Mouse (Mus musculus) midbrain, embryonic 15.5 days (tissue): ENCODE measurements at regions not wholly inside any gene's neighbourhood (a gene's known extent, or its start where the extent isn't known, plus 50 kb on each side); places are given as distances from the start of the nearest gene placed in this dataset.

Experiments used
- ATAC-seq: fragments of 200-750 bp; cut with Nextera tagmentation; replicated peaks from 2 replicates; pipeline ENCODE4 v1.8.0; 2017; ENCODE audit warnings: moderate TSS enrichment
- H3K27ac ChIP-seq: fragments of 300-500 bp; sonication (generic); 2 replicates; pipeline ENCODE4 v1.5.1; 2015; ENCODE audit warnings: mild to moderate bottlenecking, inconsistent platforms
- H3K27me3 ChIP-seq: fragments of 300-500 bp; sonication (generic); replicated peaks from 2 replicates; pipeline ENCODE4 v1.6.1; 2015; ENCODE audit warnings: inconsistent platforms
- H3K36me3 ChIP-seq: fragments of 300-500 bp; sonication (generic); replicated peaks from 2 replicates; pipeline ENCODE4 v1.6.1; 2015; ENCODE audit warnings: inconsistent platforms
- H3K4me1 ChIP-seq: fragments of 300-500 bp; sonication (generic); 2 replicates; pipeline ENCODE4 v1.6.1; 2015; ENCODE audit warnings: inconsistent platforms
- H3K4me2 ChIP-seq: fragments of 300-500 bp; sonication (generic); 2 replicates; pipeline ENCODE4 v1.6.1; 2015; ENCODE audit warnings: inconsistent platforms, mild to moderate bottlenecking, moderate library complexity
- H3K4me3 ChIP-seq: fragments of 300-500 bp; sonication (generic); 2 replicates; pipeline ENCODE4 v1.5.1; 2015; ENCODE audit warnings: mild to moderate bottlenecking, inconsistent platforms
- H3K9ac ChIP-seq: fragments of 300-500 bp; sonication (generic); 2 replicates; pipeline ENCODE4 v1.6.1; 2015; ENCODE audit warnings: mild to moderate bottlenecking, inconsistent platforms
- H3K9me3 ChIP-seq: fragments of 300-500 bp; sonication (generic); 2 replicates; pipeline ENCODE4 v1.6.1; 2016; ENCODE audit warnings: inconsistent platforms
- WGBS: fragments of 180-500 bp; shearing (Covaris S2); methylation state at CpG from one replicate; pipeline ENCODE4 v1.1.7; 2015; ENCODE audit warnings: mixed read lengths; 5-methylcytosine and 5-hydroxymethylcytosine counted together

DNA sequence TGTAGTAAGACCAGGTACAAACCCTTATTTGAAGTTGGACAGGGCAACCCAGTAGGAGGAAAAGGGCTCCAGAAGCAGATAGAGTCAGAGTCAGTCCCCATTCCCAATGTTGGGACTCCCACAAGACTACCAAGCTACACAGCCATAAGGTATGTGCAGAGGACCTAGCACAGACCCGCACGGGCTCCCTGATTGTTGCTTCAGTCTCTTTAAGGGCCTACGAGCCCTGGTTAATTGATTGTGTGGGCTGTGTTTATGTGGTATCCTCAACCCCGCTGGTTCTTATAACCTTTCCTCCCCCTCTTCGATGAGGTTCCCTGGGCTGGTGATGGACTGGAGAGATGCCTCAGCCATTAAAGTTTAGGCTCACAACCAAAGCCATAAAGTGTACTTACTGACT lies 431.6 kb downstream of the 9330182O14Rik start:
- Histone ChIP-seq H3K27me3 (no peaks in the 10 kb centered on the region), H3K36me3 (no peaks in the 10 kb centered on the region), H3K4me3 (no peak overlapping the region), H3K9ac (no peak overlapping the region), H3K4me1 (peaks cover 4% of the 10 kb centered on the region; the same call in 1 of the 2 replicates), H3K9me3 (no peaks in the 10 kb centered on the region), H3K27ac (no peak overlapping the region), H3K4me2 (no peak overlapping the region)
- ATAC-seq = no peak
- 80% methylated on average over 5 of the region's 5 CpGs for WGBS

DNA sequence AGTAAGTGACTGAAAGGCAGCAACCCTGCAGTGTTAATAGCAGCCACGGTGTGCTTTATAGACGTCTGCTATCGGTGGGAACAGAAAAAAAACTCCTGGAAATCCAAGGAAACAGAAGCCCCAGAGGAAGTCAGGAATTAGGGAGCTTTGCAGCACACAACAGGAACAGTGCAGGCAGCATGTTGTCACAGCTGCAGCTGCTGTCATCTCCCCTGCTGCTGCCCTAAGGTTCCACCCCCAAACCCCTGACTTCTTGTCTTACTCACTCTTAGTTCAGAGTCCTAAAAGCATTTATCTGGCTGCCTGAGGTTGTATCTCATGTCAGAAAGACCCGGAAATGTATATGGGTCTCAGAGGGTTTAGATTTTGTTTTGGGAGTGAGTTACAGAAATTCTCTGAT lies 432.3 kb downstream of the 9330182O14Rik start:
- no peak for ATAC-seq
- H3K4me3 ChIP-seq = no peak overlapping the region
- H3K27me3 ChIP-seq = no peaks in the 10 kb centered on the region
- peaks cover 4% of the 10 kb centered on the region; the same call in 1 of the 2 replicates for H3K4me1 ChIP-seq
- no peak overlapping the region for H3K9ac ChIP-seq
- no peaks in the 10 kb centered on the region for H3K9me3 ChIP-seq
- whole genome bisulfite sequencing = 16% methylated on average over 4 of the region's 4 CpGs
- no peak overlapping the region for H3K4me2 ChIP-seq
- H3K36me3 ChIP-seq = no peaks in the 10 kb centered on the region
- no peak overlapping the region for H3K27ac ChIP-seq

DNA sequence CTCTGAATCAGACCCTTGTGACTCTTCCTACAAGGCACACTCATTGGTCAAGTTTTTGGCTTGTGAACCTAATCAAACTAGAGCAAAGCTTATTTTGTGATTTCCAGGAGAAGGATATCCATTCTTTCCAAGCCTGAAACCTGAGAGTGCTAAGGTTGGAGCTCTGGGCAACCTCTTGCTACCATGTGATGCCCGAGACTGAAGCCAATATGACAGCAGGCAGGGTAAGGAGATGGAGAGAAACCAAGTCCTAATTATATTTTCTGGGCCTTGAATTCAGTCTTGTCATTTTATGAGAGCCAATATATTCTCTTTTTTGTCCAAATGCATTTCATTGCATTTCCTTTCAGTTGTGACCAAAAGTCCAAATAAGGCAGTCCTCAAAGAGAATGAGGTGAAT lies 434.5 kb downstream of the 9330182O14Rik start:
- ATAC-seq = no peak
- Histone ChIP-seq H3K27ac (no peak overlapping the region), H3K9me3 (no peaks in the 10 kb centered on the region), H3K4me2 (no peak overlapping the region), H3K4me3 (no peak overlapping the region), H3K27me3 (no peaks in the 10 kb centered on the region), H3K9ac (no peak overlapping the region), H3K36me3 (no peaks in the 10 kb centered on the region), H3K4me1 (peaks cover 4% of the 10 kb centered on the region; the same call in 1 of the 2 replicates)
- WGBS = 91% methylated on average over 1 of the region's 1 CpGs
